ENCODE assay signal across 29 mouse cellular contexts in the genomic region with DNA sequence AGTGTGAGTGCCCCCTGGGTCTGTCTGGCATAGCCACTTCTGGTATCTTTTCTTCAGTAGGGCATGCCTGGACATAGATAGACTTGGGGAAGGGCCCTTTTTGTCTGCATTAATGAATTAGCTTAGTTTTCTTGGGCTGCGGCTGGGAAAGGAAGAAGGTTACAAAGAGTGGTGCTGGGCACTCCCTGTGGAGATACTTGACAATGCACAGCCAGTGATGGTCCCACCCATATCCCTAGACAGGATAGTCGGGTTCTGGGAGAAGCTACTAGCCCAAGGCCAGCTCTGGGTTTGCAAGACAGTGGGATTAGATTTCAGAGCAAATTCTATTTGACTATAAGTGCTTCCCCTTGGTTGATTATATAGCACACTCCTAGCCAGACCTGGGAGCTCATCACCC. TPM values are rescaled to one million over a fixed set of nuclear protein-coding genes. Genes with fewer than 3 reads are reported as not detected.
DNase-seq lines count a peak whose midpoint lies in the region; ATAC-seq and TF ChIP-seq lines count a peak whose summit lies in the region.
"Had no signal": no experiment of that assay in that cellular context is flagged by ENCODE, and none has a peak within 500 bp of the region (broad histone marks: within the 10 kb centered on the region; RNA-seq: fewer than 3 reads in every experiment).

No protein-coding gene starts in this region.

- H3K27ac ChIP-seq in embryonic facial prominence, embryonic 14.5 days (replicated peaks; ENCODE audit: low read depth, low read length) = no peak overlapping the region
- no peak overlapping the region for H3K27ac ChIP-seq in embryonic facial prominence, embryonic 10.5 days (replicated peaks)
- H3K27ac ChIP-seq in stomach, embryonic 16.5 days (ENCODE audit: low read length) = no peak overlapping the region
- no peak overlapping the region for H3K27ac ChIP-seq in stomach, postnatal 0 days (replicated peaks)
- H3K27ac ChIP-seq in intestine, embryonic 15.5 days = no peak overlapping the region
- H3K27ac ChIP-seq: embryonic facial prominence, embryonic 15.5 days; gastrocnemius, adult 2 months; heart, embryonic 15.5 days; hindbrain, embryonic 10.5 days; hindbrain, embryonic 14.5 days had no signal

- intact Hi-C loops in gastrocnemius, postnatal 14 days (cut with DNase I; ENCODE audit: low total_unique reads) = no loop called here

- no peaks in the 10 kb centered on the region for H3K27me3 ChIP-seq in embryonic facial prominence, embryonic 14.5 days (replicated peaks; ENCODE audit: control insufficient read depth, insufficient read depth, low read length)
- no peaks in the 10 kb centered on the region for H3K27me3 ChIP-seq in embryonic facial prominence, embryonic 10.5 days (replicated peaks; ENCODE audit: low read depth, poor library complexity, severe bottlenecking)
- no peaks in the 10 kb centered on the region for H3K27me3 ChIP-seq in stomach, embryonic 16.5 days (ENCODE audit: control insufficient read depth, insufficient read depth, low read length)
- H3K27me3 ChIP-seq in stomach, postnatal 0 days (ENCODE audit: control insufficient read depth, insufficient read depth, low read length) = no peaks in the 10 kb centered on the region
- no peaks in the 10 kb centered on the region for H3K27me3 ChIP-seq in intestine, embryonic 15.5 days (replicated peaks)
- H3K27me3 ChIP-seq: embryonic facial prominence, embryonic 15.5 days; heart, embryonic 12.5 days; heart, embryonic 15.5 days; Patski had no signal

- 56% methylated on average over 2 of the region's 2 CpGs for WGBS in embryonic facial prominence, embryonic 14.5 days
- 78% methylated on average over 2 of the region's 2 CpGs for WGBS in embryonic facial prominence, embryonic 10.5 days
- WGBS in stomach, embryonic 16.5 days = 64% methylated on average over 2 of the region's 2 CpGs
- WGBS in stomach, postnatal 0 days = 70% methylated on average over 2 of the region's 2 CpGs
- WGBS in intestine, embryonic 15.5 days = 82% methylated on average over 2 of the region's 2 CpGs

- ATAC-seq in embryonic facial prominence, embryonic 14.5 days (ENCODE audit: low read depth) = no peak
- peak; percentile 50; the same call in 1 of the 2 replicates for ATAC-seq in stomach, embryonic 16.5 days (ENCODE audit: insufficient read depth, low FRiP score)
- ATAC-seq in stomach, postnatal 0 days (ENCODE audit: low FRiP score, low TSS enrichment) = no peak
- no peak for ATAC-seq in intestine, embryonic 15.5 days
- ATAC-seq: forebrain, embryonic 14.5 days; forebrain, postnatal 0 days; Patski had no signal

- H3K36me3 ChIP-seq in embryonic facial prominence, embryonic 14.5 days (ENCODE audit: control insufficient read depth, insufficient read depth, low read length) = no peaks in the 10 kb centered on the region
- no peaks in the 10 kb centered on the region for H3K36me3 ChIP-seq in embryonic facial prominence, embryonic 10.5 days (replicated peaks)
- no peaks in the 10 kb centered on the region for H3K36me3 ChIP-seq in stomach, embryonic 16.5 days (ENCODE audit: control insufficient read depth, insufficient read depth, low read length)
- no peaks in the 10 kb centered on the region for H3K36me3 ChIP-seq in stomach, postnatal 0 days (ENCODE audit: control insufficient read depth, insufficient read depth, low read length)
- no peaks in the 10 kb centered on the region for H3K36me3 ChIP-seq in intestine, embryonic 15.5 days
- H3K36me3 ChIP-seq: embryonic facial prominence, embryonic 15.5 days; heart, embryonic 12.5 days; heart, embryonic 15.5 days; hindbrain, embryonic 10.5 days had no signal

- H3K9me3 ChIP-seq in embryonic facial prominence, embryonic 14.5 days (ENCODE audit: control insufficient read depth, low read length) = no peaks in the 10 kb centered on the region
- no peaks in the 10 kb centered on the region for H3K9me3 ChIP-seq in embryonic facial prominence, embryonic 10.5 days
- no peaks in the 10 kb centered on the region for H3K9me3 ChIP-seq in stomach, embryonic 16.5 days (replicated peaks; ENCODE audit: control insufficient read depth, low read length)
- H3K9me3 ChIP-seq in stomach, postnatal 0 days (ENCODE audit: control insufficient read depth, low read length) = no peaks in the 10 kb centered on the region
- H3K9me3 ChIP-seq in intestine, embryonic 15.5 days = no peaks in the 10 kb centered on the region
- H3K9me3 ChIP-seq: embryonic facial prominence, embryonic 15.5 days; heart, embryonic 12.5 days; heart, embryonic 15.5 days; hindbrain, embryonic 10.5 days had no signal

- no peak overlapping the region for H3K4me2 ChIP-seq in embryonic facial prominence, embryonic 14.5 days (ENCODE audit: low read depth, low read length)
- H3K4me2 ChIP-seq in stomach, embryonic 16.5 days (ENCODE audit: low read depth, low read length) = no peak overlapping the region
- no peak overlapping the region for H3K4me2 ChIP-seq in stomach, postnatal 0 days (replicated peaks; ENCODE audit: low read depth)
- H3K4me2 ChIP-seq in intestine, embryonic 15.5 days (replicated peaks) = no peak overlapping the region
- H3K4me2 ChIP-seq: embryonic facial prominence, embryonic 15.5 days; heart, embryonic 12.5 days; heart, embryonic 15.5 days; hindbrain, embryonic 14.5 days had no signal

- TF ChIP-seq EP300 in stomach, postnatal 0 days (optimal IDR thresholded peaks at IDR 0.05) = no peak

- no peak for TF ChIP-seq CTCF in stomach, postnatal 0 days (IDR thresholded peaks at IDR 0.05; ENCODE audit: low read depth)

- H3K4me3 ChIP-seq in embryonic facial prominence, embryonic 14.5 days (ENCODE audit: low read depth, low read length) = no peak overlapping the region
- no peak overlapping the region for H3K4me3 ChIP-seq in embryonic facial prominence, embryonic 10.5 days
- H3K4me3 ChIP-seq in stomach, embryonic 16.5 days (replicated peaks; ENCODE audit: low read length) = no peak overlapping the region
- no peak overlapping the region for H3K4me3 ChIP-seq in stomach, postnatal 0 days (ENCODE audit: low read depth, low read length)
- H3K4me3 ChIP-seq in intestine, embryonic 15.5 days (replicated peaks) = no peak overlapping the region
- H3K4me3 ChIP-seq: embryonic facial prominence, embryonic 15.5 days; gastrocnemius, adult 2 months; heart, embryonic 12.5 days; heart, embryonic 15.5 days; hindbrain, embryonic 10.5 days had no signal

- H3K9ac ChIP-seq in embryonic facial prominence, embryonic 14.5 days (ENCODE audit: low read depth, low read length) = no peak overlapping the region
- no peak overlapping the region for H3K9ac ChIP-seq in stomach, embryonic 16.5 days (ENCODE audit: low read length)
- H3K9ac ChIP-seq in stomach, postnatal 0 days (ENCODE audit: low read length) = no peak overlapping the region
- no peak overlapping the region for H3K9ac ChIP-seq in intestine, embryonic 15.5 days
- H3K9ac ChIP-seq: embryonic facial prominence, embryonic 15.5 days; forebrain, postnatal 0 days; heart, embryonic 12.5 days; heart, embryonic 15.5 days; hindbrain, embryonic 14.5 days had no signal

- no peaks in the 10 kb centered on the region for H3K4me1 ChIP-seq in embryonic facial prominence, embryonic 14.5 days (ENCODE audit: control insufficient read depth, insufficient read depth, low read length)
- H3K4me1 ChIP-seq in embryonic facial prominence, embryonic 10.5 days = no peaks in the 10 kb centered on the region
- H3K4me1 ChIP-seq in stomach, embryonic 16.5 days (ENCODE audit: control insufficient read depth, insufficient read depth, low read length) = no peaks in the 10 kb centered on the region
- H3K4me1 ChIP-seq in stomach, postnatal 0 days (replicated peaks; ENCODE audit: control insufficient read depth, insufficient read depth) = no peaks in the 10 kb centered on the region
- H3K4me1 ChIP-seq in intestine, embryonic 15.5 days (replicated peaks) = no peaks in the 10 kb centered on the region
- H3K4me1 ChIP-seq: embryonic facial prominence, embryonic 15.5 days; heart, embryonic 12.5 days; heart, embryonic 15.5 days had no signal

- peak; percentile 7 for DNase-seq in embryonic facial prominence, embryonic 14.5 days (ENCODE audit: low spot score)
- no peak for DNase-seq in embryonic facial prominence, embryonic 10.5 days (ENCODE audit: low spot score)
- no peak for DNase-seq in stomach, postnatal 0 days (ENCODE audit: low spot score)
- DNase-seq in R1 (ENCODE audit: low read depth, low spot score) = peak; percentile 83
- DNase-seq in gastrocnemius, postnatal 14 days = no peak
- no peak for DNase-seq in layer of hippocampus, postnatal 25 days (ENCODE audit: extremely low spot score in 1 of 2, low spot score in 1 of 2)
- DNase-seq: adrenal gland, postnatal 14 days; cerebellum, adult 11 months; cerebellum, adult 2 months; cerebellum, adult 9-11 months; cerebellum, postnatal 25 days; embryo, embryonic 11 days; forebrain, postnatal 0 days; gastrocnemius, adult 2 months; gastrocnemius, postnatal 25 days; heart, adult 18-20 months; heart, postnatal 10 days; heart, postnatal 36 days; kidney, adult 11 months had no signal

RNA-seq across cellular contexts. Expression of gene Sfr1, which starts 17.5 kb away (rescaled TPM):
- polyA plus RNA-seq in embryonic facial prominence, embryonic 14.5 days (2014; fragmentation: Nextera tagmentation; extraction: Ambion mirVana) = 309 and 317 TPM in 2 replicates
- polyA plus RNA-seq in embryonic facial prominence, embryonic 10.5 days (2016; fragmentation: Nextera tagmentation; extraction: Ambion mirVana) = 287 and 300 TPM in 2 replicates
- polyA plus RNA-seq in stomach, embryonic 16.5 days (2015; fragmentation: Nextera tagmentation; extraction: Ambion mirVana) = 290 and 293 TPM in 2 replicates
- polyA plus RNA-seq in stomach, postnatal 0 days (2015; fragmentation: Nextera tagmentation; extraction: Ambion mirVana) = 181 and 186 TPM in 2 replicates
- total RNA-seq in gastrocnemius, postnatal 14 days (2021) = 10 to 100 TPM; 75.8 to 80.2 TPM
- polyA plus RNA-seq in intestine, embryonic 15.5 days (2015; fragmentation: Nextera tagmentation; extraction: Ambion mirVana) = 209 and 240 TPM in 2 replicates
- total RNA-seq in layer of hippocampus, postnatal 25 days (2021) = 100 to 1,000 TPM in 1 of 2 experiments, 10 to 100 TPM in 1; 98.3 to 103 TPM

RNA-seq across cellular contexts. Expression of gene Col17a1, which starts 57.1 kb away (rescaled TPM):
- 21.6 TPM in 2 replicates for polyA plus RNA-seq in embryonic facial prominence, embryonic 14.5 days (2014; fragmentation: Nextera tagmentation; extraction: Ambion mirVana)
- polyA plus RNA-seq in embryonic facial prominence, embryonic 10.5 days (2016; fragmentation: Nextera tagmentation; extraction: Ambion mirVana) = 0.40 and 1.6 TPM in 2 replicates
- polyA plus RNA-seq in stomach, embryonic 16.5 days (2015; fragmentation: Nextera tagmentation; extraction: Ambion mirVana) = 12.8 and 16.0 TPM in 2 replicates
- 13.9 and 20.1 TPM in 2 replicates for polyA plus RNA-seq in stomach, postnatal 0 days (2015; fragmentation: Nextera tagmentation; extraction: Ambion mirVana)
- under 1 TPM; 0.31 to 0.33 TPM for total RNA-seq in gastrocnemius, postnatal 14 days (2021)
- polyA plus RNA-seq in intestine, embryonic 15.5 days (2015; fragmentation: Nextera tagmentation; extraction: Ambion mirVana) = 0.58 and 0.78 TPM in 2 replicates
- total RNA-seq in layer of hippocampus, postnatal 25 days (2021) = under 1 TPM in 1 of 2 experiments, not detected in 1; 0.15 TPM
- total RNA-seq: adrenal gland, adult 18-20 months; gastrocnemius, adult 2 months; heart, postnatal 36 days had no signal

Comparison
In these comparisons a context has a peak if more than half of its experiments do, and no peak if none do; other contexts are left out.
1. DNase-seq: peak in embryonic facial prominence, embryonic 14.5 days (single experiment) and R1 (single experiment); none in embryonic facial prominence, embryonic 10.5 days (single experiment), stomach, postnatal 0 days (single experiment), gastrocnemius, postnatal 14 days (single experiment) and layer of hippocampus, postnatal 25 days (0 of 2).